Mouse (Mus musculus): Measurements from ENCODE around the gene Mon1b. TPM values are rescaled to one million over a fixed set of nuclear protein-coding genes. Genes with fewer than 3 reads are reported as not detected.

Mon1b gene
- polyA plus RNA-seq, 1 experiment from 2014 or later = 3.9 TPM

GRCm38 (mm10) chr8:113653151-113653550 is 17.8 kb downstream of the Mon1b start:
- WGBS = 49% methylated on average over 4 of the region's 4 CpGs
- no peaks in the 10 kb centered on the region for H3K4me1 ChIP-seq (replicated peaks)
- no peak for ATAC-seq (replicated peaks; ENCODE audit: insufficient number of reproducible peaks, insufficient read depth, low FRiP score, low read depth)

GRCm38 (mm10) chr8:113656154-113656553 is 20.8 kb downstream of the Mon1b start:
- H3K27ac ChIP-seq = no peak overlapping the region
- no peak overlapping the region for H3K9ac ChIP-seq
- no peaks in the 10 kb centered on the region for H3K4me1 ChIP-seq (replicated peaks)
- no peaks in the 10 kb centered on the region for H3K9me3 ChIP-seq (replicated peaks)
- ATAC-seq (replicated peaks; ENCODE audit: insufficient number of reproducible peaks, insufficient read depth, low FRiP score, low read depth) = no peak
- H3K36me3 ChIP-seq = no peaks in the 10 kb centered on the region
- no peaks in the 10 kb centered on the region for H3K27me3 ChIP-seq
- no peak overlapping the region for H3K4me2 ChIP-seq
- 86% methylated on average over 5 of the region's 5 CpGs for WGBS
- H3K4me3 ChIP-seq = no peak overlapping the region

More at GRCm38 (mm10) chr8:113653151-113653550, 17.8 kb downstream of the Mon1b start:
- Histone ChIP-seq H3K27me3 (no peaks in the 10 kb centered on the region), H3K9me3 (replicated peaks) (no peaks in the 10 kb centered on the region), H3K9ac (no peak overlapping the region), H3K4me3 (no peak overlapping the region), H3K36me3 (no peaks in the 10 kb centered on the region), H3K27ac (no peak overlapping the region), H3K4me2 (no peak overlapping the region)

- Histone ChIP-seq H3K9ac (no peak overlapping the region), H3K4me2 (no peak overlapping the region), H3K4me1 (replicated peaks) (no peaks in the 10 kb centered on the region), H3K27ac (no peak overlapping the region), H3K9me3 (replicated peaks) (no peaks in the 10 kb centered on the region), H3K27me3 (no peaks in the 10 kb centered on the region), H3K4me3 (no peak overlapping the region), H3K36me3 (no peaks in the 10 kb centered on the region)
- no peak for ATAC-seq (replicated peaks; ENCODE audit: insufficient number of reproducible peaks, insufficient read depth, low FRiP score, low read depth)
- WGBS = 77% methylated on average over 11 of the region's 11 CpGs
Measured at GRCm38 (mm10) chr8:113656681-113657298, 21.4 kb downstream of the Mon1b start.

GRCm38 (mm10) chr8:113660128-113660527 is 24.7 kb downstream of the Mon1b start:
- Histone ChIP-seq H3K9ac (no peak overlapping the region), H3K9me3 (replicated peaks) (no peaks in the 10 kb centered on the region), H3K4me2 (no peak overlapping the region), H3K27me3 (no peaks in the 10 kb centered on the region), H3K4me3 (no peak overlapping the region), H3K36me3 (no peaks in the 10 kb centered on the region), H3K4me1 (replicated peaks) (no peaks in the 10 kb centered on the region), H3K27ac (no peak overlapping the region)
- no peak for ATAC-seq (replicated peaks; ENCODE audit: insufficient number of reproducible peaks, insufficient read depth, low FRiP score, low read depth)
- 79% methylated on average over 1 of the region's 1 CpGs for WGBS

- 8% methylated on average over 2 of the region's 2 CpGs for WGBS
- peak; percentile 43; the same call in 1 of the 2 replicates for ATAC-seq (replicated peaks; ENCODE audit: insufficient number of reproducible peaks, insufficient read depth, low FRiP score, low read depth)
- Histone ChIP-seq H3K27me3 (no peaks in the 10 kb centered on the region), H3K9me3 (replicated peaks) (no peaks in the 10 kb centered on the region), H3K4me3 (no peak overlapping the region), H3K36me3 (no peaks in the 10 kb centered on the region), H3K4me2 (no peak overlapping the region), H3K27ac (no peak overlapping the region), H3K4me1 (replicated peaks) (no peaks in the 10 kb centered on the region; the same call in 1 of the 2 replicates), H3K9ac (no peak overlapping the region)
Measured at GRCm38 (mm10) chr8:113664544-113664943, 29.2 kb downstream of the Mon1b start.

- 65% methylated on average over 4 of the region's 4 CpGs for WGBS
- H3K9ac ChIP-seq = no peak overlapping the region
- ATAC-seq (replicated peaks; ENCODE audit: insufficient number of reproducible peaks, insufficient read depth, low FRiP score, low read depth) = no peak
Measured at GRCm38 (mm10) chr8:113665036-113665435, 29.6 kb downstream of the Mon1b start.

GRCm38 (mm10) chr8:113665951-113666350 is 30.6 kb downstream of the Mon1b start:
- 60% methylated on average over 8 of the region's 8 CpGs for WGBS

More at GRCm38 (mm10) chr8:113665036-113665435, 29.6 kb downstream of the Mon1b start:
- Histone ChIP-seq H3K9me3 (replicated peaks) (no peaks in the 10 kb centered on the region), H3K27me3 (no peaks in the 10 kb centered on the region), H3K4me2 (no peak overlapping the region), H3K4me1 (replicated peaks) (no peaks in the 10 kb centered on the region; the same call in 1 of the 2 replicates), H3K36me3 (no peaks in the 10 kb centered on the region), H3K27ac (no peak overlapping the region), H3K4me3 (no peak overlapping the region)

GRCm38 (mm10) chr8:113666714-113667432 is 31.5 kb downstream of the Mon1b start:
- Histone ChIP-seq H3K9me3 (replicated peaks) (no peaks in the 10 kb centered on the region), H3K27ac (no peak overlapping the region), H3K4me1 (replicated peaks) (no peaks in the 10 kb centered on the region; the same call in 1 of the 2 replicates), H3K27me3 (no peaks in the 10 kb centered on the region), H3K9ac (no peak overlapping the region), H3K36me3 (no peaks in the 10 kb centered on the region), H3K4me2 (no peak overlapping the region), H3K4me3 (no peak overlapping the region)
- ATAC-seq (replicated peaks; ENCODE audit: insufficient number of reproducible peaks, insufficient read depth, low FRiP score, low read depth) = no peak
- 73% methylated on average over 16 of the region's 16 CpGs for WGBS

More at GRCm38 (mm10) chr8:113665951-113666350, 30.6 kb downstream of the Mon1b start:
- Histone ChIP-seq H3K36me3 (no peaks in the 10 kb centered on the region), H3K4me3 (no peak overlapping the region), H3K9me3 (replicated peaks) (no peaks in the 10 kb centered on the region), H3K4me2 (no peak overlapping the region), H3K9ac (no peak overlapping the region), H3K27me3 (no peaks in the 10 kb centered on the region), H3K27ac (no peak overlapping the region), H3K4me1 (replicated peaks) (no peaks in the 10 kb centered on the region; the same call in 1 of the 2 replicates)
- ATAC-seq (replicated peaks; ENCODE audit: insufficient number of reproducible peaks, insufficient read depth, low FRiP score, low read depth) = no peak

- H3K36me3 ChIP-seq = no peaks in the 10 kb centered on the region
- H3K4me1 ChIP-seq (replicated peaks) = no peaks in the 10 kb centered on the region; the same call in 1 of the 2 replicates
- no peak overlapping the region for H3K9ac ChIP-seq
- ATAC-seq (replicated peaks; ENCODE audit: insufficient number of reproducible peaks, insufficient read depth, low FRiP score, low read depth) = no peak
- no peak overlapping the region for H3K4me2 ChIP-seq
- no peaks in the 10 kb centered on the region for H3K27me3 ChIP-seq
- no peak overlapping the region for H3K4me3 ChIP-seq
- 68% methylated on average over 10 of the region's 10 CpGs for WGBS
- H3K27ac ChIP-seq = no peak overlapping the region
- H3K9me3 ChIP-seq (replicated peaks) = no peaks in the 10 kb centered on the region
Measured at GRCm38 (mm10) chr8:113669924-113670323, 34.5 kb downstream of the Mon1b start.

- Histone ChIP-seq H3K27me3 (no peaks in the 10 kb centered on the region), H3K9ac (no peak overlapping the region), H3K27ac (no peak overlapping the region), H3K4me3 (no peak overlapping the region), H3K9me3 (replicated peaks) (no peaks in the 10 kb centered on the region), H3K4me2 (no peak overlapping the region), H3K4me1 (replicated peaks) (no peaks in the 10 kb centered on the region; the same call in 1 of the 2 replicates), H3K36me3 (no peaks in the 10 kb centered on the region)
- no peak for ATAC-seq (replicated peaks; ENCODE audit: insufficient number of reproducible peaks, insufficient read depth, low FRiP score, low read depth)
- 67% methylated on average over 11 of the region's 11 CpGs for WGBS
Measured at GRCm38 (mm10) chr8:113672599-113673255, 37.3 kb downstream of the Mon1b start.

- Histone ChIP-seq H3K36me3 (no peaks in the 10 kb centered on the region), H3K27me3 (no peaks in the 10 kb centered on the region), H3K4me1 (replicated peaks) (no peaks in the 10 kb centered on the region; the same call in 1 of the 2 replicates), H3K4me2 (no peak overlapping the region), H3K9me3 (replicated peaks) (no peaks in the 10 kb centered on the region), H3K9ac (no peak overlapping the region), H3K27ac (no peak overlapping the region), H3K4me3 (no peak overlapping the region)
- ATAC-seq (replicated peaks; ENCODE audit: insufficient number of reproducible peaks, insufficient read depth, low FRiP score, low read depth) = no peak
- 60% methylated on average over 3 of the region's 3 CpGs for WGBS
Measured at GRCm38 (mm10) chr8:113673300-113673699, 37.9 kb downstream of the Mon1b start.
